Mouse (Mus musculus): ENCODE data around the gene Zfp92.

DNA sequence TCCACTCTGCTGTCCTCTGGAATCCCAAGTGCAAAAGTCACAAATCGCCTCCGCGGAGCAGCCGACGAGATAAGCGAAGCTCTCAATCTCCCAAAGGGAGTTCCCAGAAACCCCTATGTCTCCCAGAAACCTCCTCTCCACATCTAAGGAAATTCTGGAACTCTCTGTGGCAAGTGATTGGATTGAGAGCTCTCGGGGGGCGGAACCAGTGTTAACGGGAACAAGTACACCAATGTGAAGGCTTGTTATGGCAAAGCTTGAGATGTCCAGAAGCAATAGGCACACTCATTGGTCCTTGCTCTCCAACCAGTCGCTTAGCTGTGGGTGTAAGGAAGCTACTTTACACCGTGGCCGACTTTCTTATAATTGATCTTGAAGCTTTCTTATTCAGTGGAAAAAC lies 9.3 kb upstream of the Zfp92 start:
- no peak for TF ChIP-seq POLR2A (IDR thresholded peaks at IDR 0.05; ENCODE audit: extremely low read depth, insufficient read depth, low read length)
- no peak for TF ChIP-seq CTCF (IDR thresholded peaks at IDR 0.05; ENCODE audit: low read depth, low read length)
